Mouse (Mus musculus): ENCODE data around the gene Dffa. TPM values are rescaled to one million over a fixed set of nuclear protein-coding genes. Genes with fewer than 3 reads are reported as not detected.
A peak's percentile ranks its signal among the peaks of the same experiment; 100 is the strongest.
"Not testable (repeated sequence)": the region's sequence is repeated elsewhere in the genome, so short reads cannot be mapped to it uniquely, and the experiment has no call there.

Dffa gene
- total RNA-seq, 2 experiments from 2014 or later, result 22.1 to 23.5 TPM

DNA sequence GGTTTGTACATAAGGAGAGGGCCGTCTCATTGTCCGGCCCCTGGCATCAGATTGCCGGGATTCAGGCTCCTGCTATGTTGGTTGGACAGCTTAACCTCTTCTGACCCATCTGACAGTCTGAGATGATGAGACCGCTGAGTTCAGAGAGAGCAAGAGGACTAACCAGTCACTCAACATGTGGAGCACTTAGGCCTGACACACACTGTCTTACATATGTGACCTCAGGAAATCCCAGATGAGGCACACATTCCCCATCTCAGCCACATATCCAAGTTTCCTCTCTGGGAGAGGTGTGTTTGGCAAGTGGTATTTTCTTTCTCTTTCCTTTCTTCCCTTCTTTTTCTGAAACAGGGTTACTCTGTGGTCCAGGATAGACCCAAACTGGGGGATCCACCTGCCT, 41.2 kb downstream of the Dffa start:
- no peak for DNase-seq (ENCODE audit: low spot score in 2 of 2)

DNA sequence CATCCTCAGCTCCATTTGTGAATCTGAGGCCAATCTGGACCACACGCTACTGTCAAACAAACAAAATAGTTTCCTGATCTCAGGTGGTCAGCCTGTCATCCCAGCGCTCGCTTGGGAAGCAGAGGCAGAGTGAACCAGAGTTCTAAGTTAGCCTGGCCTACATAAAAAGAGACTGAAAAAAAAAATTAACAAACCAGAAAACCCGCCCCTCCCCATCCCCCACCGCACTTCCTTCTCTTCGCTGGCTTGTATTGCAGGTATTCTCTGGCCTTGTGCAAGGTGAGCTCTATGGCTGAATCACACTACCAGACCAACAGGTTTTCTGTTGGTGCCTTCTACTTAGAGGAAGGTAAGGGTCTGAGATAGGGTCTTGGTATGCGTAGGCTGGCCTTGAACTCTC, 43.6 kb downstream of the Dffa start:
- DNase-seq (ENCODE audit: low spot score in 2 of 2), result no peak

DNA sequence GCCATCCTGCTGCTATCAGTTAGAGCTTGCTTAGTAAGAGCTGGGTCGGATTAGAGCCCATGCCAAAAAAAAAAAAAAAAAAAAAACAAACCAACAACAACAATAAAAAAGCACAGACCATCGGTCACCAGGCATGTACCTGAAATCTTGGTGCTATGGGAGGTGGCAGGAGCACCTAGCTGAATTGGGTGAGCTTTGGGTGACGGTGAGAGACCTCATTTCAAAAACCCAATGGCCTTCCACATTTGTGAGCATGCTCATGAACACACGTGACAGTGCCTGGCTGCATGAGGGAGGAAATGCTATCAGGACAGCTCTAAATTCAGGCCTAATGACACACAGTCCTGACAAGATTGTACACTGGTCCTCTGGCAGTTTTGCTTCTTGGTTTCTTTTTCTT, 44.1 kb downstream of the Dffa start:
- DNase-seq (ENCODE audit: low spot score in 2 of 2), result no peak

DNA sequence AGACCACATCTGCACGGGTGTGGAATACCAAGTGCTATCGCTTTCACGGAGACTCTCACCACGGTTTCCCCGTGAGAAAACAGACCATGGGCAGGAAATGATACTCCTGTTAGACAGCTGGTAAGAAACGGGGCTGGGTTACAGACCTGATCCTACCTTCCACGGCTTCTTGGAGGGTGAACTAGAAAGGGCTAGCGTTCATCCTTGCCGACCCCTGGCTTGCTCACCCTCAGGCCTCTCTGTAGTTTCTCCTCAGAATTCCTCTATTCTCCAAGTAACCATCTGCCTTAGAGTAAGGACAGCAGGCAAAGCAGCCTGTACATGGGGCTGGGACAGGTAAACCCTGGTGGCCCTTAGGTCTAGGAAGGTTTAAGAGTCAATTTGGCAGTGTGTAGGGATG, 45.2 kb downstream of the Dffa start:
- no peak for DNase-seq (ENCODE audit: low spot score in 2 of 2)

DNA sequence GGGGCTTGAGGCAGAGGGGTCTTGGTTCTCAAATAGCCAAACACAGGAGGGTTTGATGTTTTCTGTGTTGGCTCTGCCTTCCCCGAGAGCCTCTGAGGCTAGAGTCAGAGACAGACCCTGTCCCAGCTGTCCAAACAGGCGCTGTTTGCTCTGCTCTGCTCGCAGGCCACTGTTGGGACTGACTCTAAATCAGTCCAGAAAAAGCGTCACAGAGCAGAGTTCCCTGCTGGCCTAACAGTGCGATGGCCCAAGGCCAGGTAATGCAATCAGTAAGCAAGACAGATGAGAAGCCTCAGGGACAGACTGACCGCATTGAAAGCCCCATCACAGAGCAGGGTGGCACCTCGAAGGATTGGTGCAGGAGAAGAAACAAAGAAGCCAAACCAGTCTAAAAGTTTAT, 45.7 kb downstream of the Dffa start:
- DNase-seq (ENCODE audit: low spot score in 2 of 2), result peak in 1 of 2 experiments; percentile 36

DNA sequence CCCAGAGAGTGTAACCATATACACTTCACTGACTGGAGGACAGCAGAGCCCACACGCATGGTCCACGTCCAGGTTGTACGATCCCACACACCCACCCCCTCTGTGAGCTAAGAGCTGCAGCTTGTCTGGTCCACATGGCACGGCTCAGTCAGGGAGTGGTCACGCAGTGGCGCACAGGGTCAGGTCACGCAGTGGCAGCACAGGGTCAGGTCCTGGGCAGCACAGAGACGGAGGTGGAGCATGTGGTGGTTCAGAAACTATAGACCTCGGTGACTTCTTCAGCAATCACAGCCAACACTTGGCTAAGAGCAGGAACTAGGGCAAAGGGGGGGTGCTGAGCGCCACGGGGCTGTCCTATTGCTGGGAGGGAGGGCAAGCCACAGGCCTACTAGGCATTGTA, 46.3 kb downstream of the Dffa start:
- no peak for DNase-seq (ENCODE audit: low spot score in 2 of 2)

DNA sequence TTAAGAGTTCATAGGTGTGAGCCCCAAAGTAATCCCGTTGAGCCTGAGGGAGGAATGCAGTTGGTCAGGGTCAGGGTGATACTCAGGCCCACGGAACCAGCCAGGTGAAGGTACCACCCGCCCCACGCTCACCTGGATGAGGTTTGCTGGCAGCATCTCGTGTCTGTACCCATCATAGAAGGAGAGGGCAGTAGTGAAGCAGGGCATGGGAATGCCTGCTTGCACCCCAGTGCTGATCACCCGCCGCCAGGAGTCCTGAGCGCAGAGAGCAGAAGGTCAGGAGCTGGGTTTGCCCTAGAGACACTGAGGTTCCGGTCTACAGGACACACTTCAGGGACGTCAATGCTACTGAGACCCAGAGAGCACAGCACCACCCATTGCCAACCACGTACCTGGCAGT, 46.8 kb downstream of the Dffa start:
- DNase-seq (ENCODE audit: low spot score in 2 of 2), result no peak

DNA sequence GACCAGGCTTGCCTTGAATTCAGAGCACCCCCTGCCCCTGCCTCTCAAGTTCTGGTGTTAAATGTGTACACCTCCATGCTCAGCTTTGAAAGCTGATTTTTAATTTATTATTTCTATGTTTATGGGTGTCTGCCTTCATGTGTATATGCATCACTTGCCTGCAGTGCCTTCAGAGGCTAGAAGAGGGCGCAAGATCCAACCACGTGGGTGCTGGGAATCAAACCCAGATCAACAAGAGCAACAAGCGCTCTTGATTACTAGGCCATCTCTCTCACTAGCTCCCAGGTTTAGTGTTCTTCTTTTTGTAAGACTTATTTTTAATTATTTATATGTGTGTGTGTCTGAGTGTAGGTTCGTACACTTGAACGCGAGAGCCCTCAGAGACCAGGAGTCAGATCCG, 50.9 kb downstream of the Dffa start:
- DNase-seq (ENCODE audit: low spot score in 2 of 2), result no peak

DNA sequence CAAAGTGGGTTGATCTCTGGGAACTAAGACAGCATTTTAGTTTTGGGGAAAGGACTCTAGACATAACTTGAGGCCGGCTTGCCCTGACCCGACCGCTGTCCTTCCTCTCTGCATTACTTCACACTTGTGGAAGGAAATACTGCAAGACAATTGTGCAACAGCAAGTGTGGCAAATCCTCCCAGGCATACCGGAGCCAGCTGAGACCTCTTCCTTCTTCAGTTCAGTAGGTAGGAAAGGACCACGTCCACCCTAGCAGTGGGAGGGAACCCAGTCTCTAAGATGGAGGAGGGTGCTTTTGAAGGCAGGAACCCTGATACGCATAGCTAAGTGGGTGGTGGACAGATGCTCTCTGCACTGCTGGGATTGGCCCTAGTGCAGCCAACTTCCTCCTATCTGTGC, 51.8 kb downstream of the Dffa start:
- no peak for DNase-seq (ENCODE audit: low spot score in 2 of 2)

DNA sequence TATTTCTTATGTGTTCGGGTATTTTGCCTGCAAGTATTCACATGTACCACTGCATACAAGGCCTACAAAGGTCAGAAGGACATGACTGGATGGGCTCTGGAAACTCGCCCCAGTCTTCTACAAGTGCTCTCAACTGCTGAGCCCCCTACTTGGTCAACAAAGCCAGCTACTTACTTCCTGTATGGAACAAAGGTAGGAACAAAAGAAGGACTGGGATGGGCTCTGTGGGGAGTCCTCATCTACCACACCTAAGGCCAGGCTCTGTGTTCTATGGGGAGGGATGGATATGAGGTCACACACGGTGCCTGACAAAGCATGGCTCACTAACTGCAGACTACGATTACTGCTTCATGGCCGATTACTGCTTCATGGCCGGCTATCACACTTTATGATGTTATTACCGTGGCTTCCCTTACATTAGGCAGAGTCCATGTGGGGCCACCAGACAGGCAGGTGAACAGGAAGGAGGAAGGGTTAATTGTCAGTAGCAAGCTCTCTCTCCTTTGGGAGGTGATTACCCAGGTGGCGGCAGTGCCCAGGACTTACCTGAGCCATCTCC, 53.5 kb downstream of the Dffa start:
- DNase-seq (ENCODE audit: low spot score in 2 of 2), result no peak

DNA sequence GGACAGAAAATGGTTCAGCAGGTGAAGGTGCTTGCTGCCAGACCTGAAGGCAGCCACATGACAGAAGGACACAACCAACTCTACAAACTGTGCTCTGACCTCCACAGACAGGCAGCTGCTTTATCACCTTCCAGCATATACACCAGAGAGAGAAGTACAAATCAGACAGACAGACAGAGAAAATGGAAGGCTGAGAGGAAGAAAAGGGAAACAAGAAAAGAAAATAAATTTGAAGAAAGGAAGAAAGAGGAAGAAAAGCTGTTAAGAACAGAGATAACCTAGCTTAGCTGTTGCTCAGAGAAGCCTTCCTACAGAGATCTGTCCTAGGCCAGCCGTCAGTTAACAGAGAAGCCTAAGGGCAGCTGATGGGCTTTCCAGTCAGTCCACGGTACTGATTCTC, 55.3 kb downstream of the Dffa start:
- DNase-seq (ENCODE audit: low spot score in 2 of 2), result no peak

DNA sequence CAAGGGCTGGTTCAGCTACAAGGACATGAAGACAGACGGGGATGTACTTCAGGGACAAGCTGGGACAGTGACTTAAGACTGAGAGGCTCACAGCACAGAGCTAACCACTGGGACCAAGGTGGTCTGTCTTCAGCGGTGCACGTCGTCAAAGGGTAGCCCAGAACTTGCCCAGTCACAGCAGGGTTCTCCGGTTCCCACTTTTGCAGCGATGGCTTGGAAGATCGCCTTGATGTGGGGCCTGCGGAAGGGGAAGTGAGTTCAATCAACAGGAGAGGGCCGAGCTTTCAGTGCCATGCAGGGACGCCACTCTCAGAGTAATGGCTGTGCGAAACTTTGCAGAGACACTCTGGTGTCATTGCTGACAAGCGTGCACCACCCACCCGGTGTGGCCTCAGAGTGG, 55.9 kb downstream of the Dffa start:
- no peak for DNase-seq (ENCODE audit: low spot score in 2 of 2)

DNA sequence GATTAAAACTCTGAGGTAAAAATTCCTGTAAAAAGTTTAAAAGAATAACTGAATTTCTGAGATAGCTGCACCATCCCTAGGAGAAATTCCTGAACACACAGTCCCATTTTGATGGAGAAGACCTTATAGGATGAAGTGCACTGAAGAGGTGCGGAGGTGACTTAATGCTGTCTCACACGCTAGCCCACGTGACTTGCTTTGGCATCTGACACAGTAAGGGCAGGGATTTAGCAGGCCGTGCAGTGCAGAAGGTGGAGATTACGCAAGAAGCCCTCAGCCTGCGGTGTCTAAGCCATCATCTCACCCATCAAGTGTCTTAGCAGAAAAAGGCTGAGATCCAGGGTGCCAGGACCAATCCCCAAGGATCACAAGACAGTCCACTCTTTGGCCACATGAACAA, 57.2 kb downstream of the Dffa start:
- no peak for DNase-seq (ENCODE audit: low spot score in 2 of 2)

DNA sequence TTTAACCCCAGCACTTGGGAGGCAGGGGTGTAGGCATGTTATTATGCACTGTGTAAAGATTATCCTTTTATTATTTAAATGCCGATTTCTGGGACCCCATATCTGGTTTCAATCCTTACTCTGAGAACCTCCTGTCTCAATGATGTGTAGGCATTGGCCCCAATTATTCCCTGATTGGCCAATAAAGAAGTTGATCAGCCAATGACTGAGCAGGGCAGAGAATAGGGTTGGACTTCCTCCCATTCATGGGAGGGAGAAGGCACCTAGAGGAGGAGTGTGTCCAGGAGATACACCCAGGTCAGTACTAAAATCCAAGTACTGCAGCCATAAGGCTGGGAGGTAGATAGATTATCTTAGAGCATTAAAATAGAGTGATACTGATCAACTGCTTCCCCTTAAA, 59.2 kb downstream of the Dffa start:
- no peak for DNase-seq (ENCODE audit: low spot score in 2 of 2)

DNA sequence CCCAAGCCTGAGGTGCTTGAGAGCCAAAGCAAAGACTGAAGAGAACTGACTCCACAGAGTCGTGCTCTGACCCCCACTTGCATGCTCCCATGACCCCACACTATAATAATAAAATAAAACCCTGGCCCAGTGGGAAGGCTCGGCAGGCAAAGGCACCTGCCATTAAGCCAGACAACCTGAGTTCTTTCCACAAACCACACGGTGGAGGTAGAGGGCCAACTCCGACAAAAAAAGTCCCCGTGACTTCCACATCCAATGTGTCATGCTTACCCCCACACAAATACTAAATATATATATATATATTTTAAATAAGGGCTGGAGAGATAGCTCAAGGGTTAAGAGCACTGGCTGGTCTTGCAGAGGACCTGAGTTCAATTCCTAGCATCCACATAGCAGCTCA, 60.2 kb downstream of the Dffa start:
- DNase-seq (ENCODE audit: low spot score in 2 of 2), result no peak

DNA sequence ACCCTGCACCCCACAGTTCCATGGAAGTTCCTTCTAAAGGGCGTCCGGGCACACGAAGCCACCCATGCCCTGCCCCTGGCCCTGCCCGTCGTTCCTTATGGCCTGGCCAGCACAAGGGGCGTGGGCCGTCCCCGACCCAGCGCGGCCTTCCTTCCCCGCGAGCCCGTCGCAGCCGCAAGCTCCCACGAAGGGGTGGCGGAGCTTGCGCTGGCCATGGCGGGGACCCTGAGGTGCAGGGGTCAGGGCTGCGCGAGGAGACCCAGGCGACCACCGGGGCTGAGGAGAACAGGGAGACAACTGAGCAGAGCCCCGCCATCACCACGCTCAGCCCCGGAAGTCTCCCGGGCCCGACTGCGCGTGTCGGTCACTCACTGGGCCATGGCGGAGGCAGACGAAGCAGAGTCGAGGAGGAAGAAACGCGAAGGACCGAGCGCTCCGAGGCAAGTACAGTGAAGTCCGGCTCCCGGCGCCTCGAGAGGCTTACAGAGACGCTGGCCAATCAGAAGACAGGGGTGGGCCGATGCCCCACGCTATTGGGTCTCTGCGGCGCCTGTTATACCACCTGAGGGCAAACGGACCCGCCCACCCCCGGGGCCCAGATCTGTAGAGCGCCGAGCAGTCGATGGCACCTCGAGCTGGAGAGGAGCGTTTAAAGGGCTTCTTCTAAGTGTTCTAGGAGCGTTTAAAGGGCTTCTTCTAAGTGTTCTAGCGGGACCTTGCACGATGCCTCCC, 62.4 kb downstream of the Dffa start, which contains the start of gene Pgd:
Gene Pgd, minus strand, starts transcription at position 557 of the 732 bp plus-strand sequence.
- peak; percentile 95 to 96 for DNase-seq (ENCODE audit: low spot score in 2 of 2)

DNA sequence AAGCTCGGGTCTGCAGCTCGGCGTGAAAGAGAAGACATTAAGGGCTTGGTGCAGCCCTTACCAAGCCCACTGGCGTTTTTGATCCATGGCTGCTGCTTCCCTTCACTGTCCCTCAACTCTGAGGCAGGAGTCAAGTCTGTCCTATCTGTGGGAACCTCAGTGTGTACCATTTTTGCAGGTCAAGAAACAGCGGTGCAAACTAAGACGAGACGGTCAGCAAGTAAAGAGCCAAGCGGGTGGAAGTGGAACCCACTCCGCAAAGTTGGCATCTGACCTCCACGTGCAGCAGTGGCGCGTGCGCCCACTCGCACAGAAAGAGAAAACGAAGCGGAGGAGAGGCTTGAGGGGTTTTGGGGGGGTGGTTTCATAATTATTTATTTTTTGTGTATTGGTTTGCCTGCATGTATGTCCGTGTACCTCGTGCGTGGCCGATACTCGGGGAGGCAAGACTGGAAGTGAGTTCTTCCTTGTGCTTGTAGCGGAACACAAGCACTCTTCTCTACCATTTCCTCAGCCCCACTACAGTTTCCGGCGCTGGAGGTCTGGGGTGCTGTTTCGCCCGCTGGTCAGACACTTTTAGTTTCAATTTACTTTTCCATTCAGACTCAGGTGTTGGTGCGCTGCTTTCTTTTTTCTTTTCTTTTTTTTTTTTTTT, 63.1 kb downstream of the Dffa start:
- peak; percentile 46 to 47 for DNase-seq (ENCODE audit: low spot score in 2 of 2)

DNA sequence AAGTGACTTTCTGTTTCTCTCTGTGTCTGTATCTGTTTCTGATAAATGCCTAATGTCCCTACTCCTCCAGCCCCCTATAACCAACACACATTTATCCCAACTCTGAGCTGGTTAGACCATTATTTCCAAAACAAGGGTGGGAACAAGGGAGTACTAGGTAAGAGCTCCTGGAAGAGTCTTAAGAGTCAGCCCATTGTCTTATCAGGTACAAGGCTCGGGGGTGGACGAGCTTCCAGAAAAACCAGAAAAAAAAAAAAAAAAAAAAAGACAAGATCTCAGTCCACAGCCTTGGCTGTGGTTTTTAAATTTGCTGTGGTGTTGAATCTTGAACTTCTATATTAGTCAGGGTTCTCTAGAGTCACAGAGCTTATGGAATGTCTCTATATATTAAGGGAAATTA, 64.1 kb downstream of the Dffa start:
- no peak for DNase-seq (ENCODE audit: low spot score in 2 of 2)

DNA sequence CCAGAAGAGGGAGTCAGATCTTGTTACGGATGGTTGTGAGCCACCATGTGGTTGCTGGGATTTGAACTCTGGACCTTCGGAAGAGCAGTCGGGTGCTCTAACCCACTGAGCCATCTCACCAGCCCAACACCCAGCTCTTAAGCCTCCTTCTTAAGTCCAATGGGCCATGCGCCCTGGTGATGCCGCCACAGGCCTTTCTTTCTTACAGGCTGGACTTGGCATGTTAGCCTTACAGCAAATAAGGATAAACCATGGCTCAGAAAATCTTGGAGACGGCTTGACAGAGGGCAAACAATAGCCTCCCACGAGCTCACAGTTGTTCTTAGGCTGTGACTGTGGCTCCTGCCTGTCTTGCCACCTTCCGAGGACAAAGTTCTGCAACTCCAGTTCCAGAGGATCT, 66.0 kb downstream of the Dffa start:
- DNase-seq (ENCODE audit: low spot score in 2 of 2), result not testable (repeated sequence)

Measured in adrenal gland, adult 18-20 months (tissue).